Mouse (Mus musculus) frontal cortex, postnatal 14 days (tissue): ENCODE measurements at regions not wholly inside any gene's neighbourhood (a gene's known extent, or its start where the extent isn't known, plus 50 kb on each side); places are given as distances from the start of the nearest gene placed in this dataset.
A peak's percentile ranks its signal among the peaks of the same experiment; 100 is the strongest.
"Not testable (repeated sequence)": the region's sequence is repeated elsewhere in the genome, so short reads cannot be mapped to it uniquely, and the experiment has no call there.

Source experiments
- DNase-seq, 2 experiments: peaks; one replicate each; pipeline ENCODE4 v3.0.0; 2022; ENCODE audit warnings: low spot score in 2 of 2

GRCm38 (mm10) chr3:8310379-8311128 is 1299.3 kb downstream of the Zfp704 start:
- no peak for DNase-seq

- no peak for DNase-seq
Measured at GRCm38 (mm10) chr3:8307296-8307695, 1302.6 kb downstream of the Zfp704 start.

- DNase-seq: no peak
Measured at GRCm38 (mm10) chr3:8304784-8305183, 1305.1 kb downstream of the Zfp704 start.

GRCm38 (mm10) chr3:8293036-8293435 is 1316.8 kb downstream of the Zfp704 start:
- DNase-seq: peak in 1 of 2 experiments; percentile 6

GRCm38 (mm10) chr3:8289558-8289957 is 1320.3 kb downstream of the Zfp704 start:
- no peak for DNase-seq

GRCm38 (mm10) chr3:8288437-8288836 is 1321.4 kb downstream of the Zfp704 start:
- no peak for DNase-seq

- no peak for DNase-seq
Measured at GRCm38 (mm10) chr3:8284655-8285428, 1325.0 kb downstream of the Zfp704 start.

- DNase-seq: no peak
Measured at GRCm38 (mm10) chr3:8282411-8282810, 1327.5 kb downstream of the Zfp704 start.

- no peak for DNase-seq
Measured at GRCm38 (mm10) chr3:8276661-8277060, 1333.2 kb downstream of the Zfp704 start.

GRCm38 (mm10) chr3:8270935-8271298 is 1339.0 kb downstream of the Zfp704 start:
- DNase-seq: no peak

- no peak for DNase-seq
Measured at GRCm38 (mm10) chr3:8270009-8270934, 1339.6 kb downstream of the Zfp704 start.

- no peak for DNase-seq
Measured at GRCm38 (mm10) chr3:8265783-8266182, 1344.1 kb downstream of the Zfp704 start.

- DNase-seq: no peak
Measured at GRCm38 (mm10) chr3:8264366-8265033, 1345.4 kb downstream of the Zfp704 start.

GRCm38 (mm10) chr3:8257293-8257692 is 1352.6 kb downstream of the Zfp704 start:
- DNase-seq: no peak

- no peak for DNase-seq
Measured at GRCm38 (mm10) chr3:8252311-8252710, 1357.6 kb downstream of the Zfp704 start.

- DNase-seq: no peak
Measured at GRCm38 (mm10) chr3:8248911-8249310, 1361.0 kb downstream of the Zfp704 start.

- peak; percentile 7 to 40 for DNase-seq
Measured at GRCm38 (mm10) chr3:8245822-8246221, 1364.1 kb downstream of the Zfp704 start.

GRCm38 (mm10) chr3:8245195-8245789 is 1364.6 kb downstream of the Zfp704 start:
- peak in 1 of 2 experiments; percentile 4 for DNase-seq

- DNase-seq: not testable (repeated sequence)
Measured at GRCm38 (mm10) chr3:8244526-8245194, 1365.2 kb downstream of the Zfp704 start.

GRCm38 (mm10) chr3:8206623-8207404 is 1403.1 kb downstream of the Zfp704 start:
- no peak for DNase-seq
